Mouse (Mus musculus) lung, postnatal 0 days (tissue): ENCODE measurements around the gene Xrcc5. TPM values are rescaled to one million over a fixed set of nuclear protein-coding genes. Genes with fewer than 3 reads are reported as not detected.

Source experiments
- ATAC-seq: fragments of 200-750 bp; cut with Nextera tagmentation; 2 replicates; pipeline ENCODE4 v1.8.0; 2017; ENCODE audit warnings: moderate library complexity
- DNase-seq: peaks from one replicate; pipeline ENCODE4 v3.0.0-alpha.2; 2016; ENCODE audit warnings: low spot score
- H3K27ac ChIP-seq: fragments of 300-500 bp; sonication (generic); 2 replicates; pipeline ENCODE4 v1.5.1; 2014; ENCODE audit warnings: antibody characterized with exemption, mild to moderate bottlenecking, low read length, mixed read lengths
- H3K27me3 ChIP-seq: fragments of 300-500 bp; sonication (generic); replicated peaks from 2 replicates; pipeline ENCODE4 v1.6.1; 2014; ENCODE audit warnings: low read length, mixed read lengths; ENCODE audit not compliant: insufficient read depth
- H3K36me3 ChIP-seq: fragments of 300-500 bp; sonication (generic); 2 replicates; pipeline ENCODE4 v1.6.1; 2014; ENCODE audit warnings: low read length, mixed read lengths; ENCODE audit not compliant: insufficient read depth
- H3K4me1 ChIP-seq: fragments of 300-500 bp; sonication (generic); 2 replicates; pipeline ENCODE4 v1.6.1; 2014; ENCODE audit warnings: antibody characterized with exemption, low read depth, low read length, mixed read lengths; ENCODE audit not compliant: insufficient read depth
- H3K4me2 ChIP-seq: fragments of 300-500 bp; sonication (generic); replicated peaks from 2 replicates; pipeline ENCODE4 v1.6.1; 2014; ENCODE audit warnings: low read depth, mild to moderate bottlenecking, low read length, moderate library complexity, mixed read lengths
- H3K4me3 ChIP-seq: fragments of 300-500 bp; sonication (generic); 2 replicates; pipeline ENCODE4 v1.5.1; 2014; ENCODE audit warnings: low read depth, low read length
- H3K9ac ChIP-seq: fragments of 300-500 bp; sonication (generic); replicated peaks from 2 replicates; pipeline ENCODE4 v1.6.1; 2014; ENCODE audit warnings: low read depth, mild to moderate bottlenecking
- H3K9me3 ChIP-seq: fragments of 300-500 bp; sonication (generic); 2 replicates; pipeline ENCODE4 v1.6.1; 2016; ENCODE audit warnings: low read length, mixed read lengths
- CTCF ChIP-seq: IDR thresholded peaks from 2 replicates; pipeline ENCODE4 v1.5.1; 2016; ENCODE audit warnings: antibody characterized with exemption, mild to moderate bottlenecking
- EP300 ChIP-seq: IDR thresholded peaks from 2 replicates; pipeline ENCODE4 v1.6.1; 2016; ENCODE audit warnings: antibody characterized with exemption, mild to moderate bottlenecking, control low read depth
- WGBS: fragments of 180-500 bp; shearing (Covaris S2); extraction: QIAGEN DNeasy Blood & Tissue Kit; methylation state at CpG from one replicate; pipeline ENCODE4 v1.1.7; 2014; 5-methylcytosine and 5-hydroxymethylcytosine counted together
- polyA plus RNA-seq: library from polyadenylated mRNA; unstranded; fragments of >200 nt; fragmentation: Nextera tagmentation; extraction: Ambion mirVana; gene quantifications from 2 replicates; pipeline ENCODE4 v1.2.1, GENCODE M21; 2015

Xrcc5 gene
- polyA plus RNA-seq, 1 experiment from 2014 or later: 10.3 TPM

GRCm38 (mm10) chr1:72411108-72411507 lies 103.9 kb downstream of the Xrcc5 start:
- Histone ChIP-seq H3K9me3 (no peaks in the 10 kb centered on the region), H3K36me3 (no peaks in the 10 kb centered on the region), H3K4me1 (no peaks in the 10 kb centered on the region), H3K27ac (no peak overlapping the region), H3K27me3 (no peaks in the 10 kb centered on the region), H3K9ac (no peak overlapping the region), H3K4me3 (no peak overlapping the region), H3K4me2 (no peak overlapping the region)
- no peak for DNase-seq
- ATAC-seq: no peak
- no peak for TF ChIP-seq EP300
- no peak for TF ChIP-seq CTCF
- WGBS: 89% methylated on average over 8 of the region's 8 CpGs

GRCm38 (mm10) chr1:72413205-72413604 lies 106.0 kb downstream of the Xrcc5 start:
- H3K27ac ChIP-seq: no peak overlapping the region
- H3K4me2 ChIP-seq: no peak overlapping the region
- DNase-seq (no peak), ATAC-seq (no peak)
- H3K9me3 ChIP-seq: no peaks in the 10 kb centered on the region
- 71% methylated on average over 8 of the region's 8 CpGs for WGBS
- H3K4me3 ChIP-seq: no peak overlapping the region
- H3K9ac ChIP-seq: no peak overlapping the region
- TF ChIP-seq CTCF (no peak), EP300 (no peak)
- no peaks in the 10 kb centered on the region for H3K36me3 ChIP-seq
- no peaks in the 10 kb centered on the region for H3K27me3 ChIP-seq
- no peaks in the 10 kb centered on the region for H3K4me1 ChIP-seq

GRCm38 (mm10) chr1:72414133-72414532 lies 106.9 kb downstream of the Xrcc5 start:
- Histone ChIP-seq H3K4me2 (no peak overlapping the region), H3K27me3 (no peaks in the 10 kb centered on the region), H3K36me3 (no peaks in the 10 kb centered on the region), H3K4me3 (no peak overlapping the region), H3K9me3 (no peaks in the 10 kb centered on the region), H3K27ac (no peak overlapping the region), H3K4me1 (no peaks in the 10 kb centered on the region), H3K9ac (no peak overlapping the region)
- DNase-seq (no peak), ATAC-seq (no peak)
- WGBS: 86% methylated on average over 8 of the region's 8 CpGs
- no peak for TF ChIP-seq CTCF
- TF ChIP-seq EP300: no peak

GRCm38 (mm10) chr1:72414561-72415253 lies 107.5 kb downstream of the Xrcc5 start:
- Histone ChIP-seq H3K4me2 (no peak overlapping the region), H3K9ac (no peak overlapping the region), H3K9me3 (no peaks in the 10 kb centered on the region), H3K36me3 (no peaks in the 10 kb centered on the region), H3K4me3 (no peak overlapping the region), H3K27me3 (no peaks in the 10 kb centered on the region), H3K27ac (no peak overlapping the region), H3K4me1 (no peaks in the 10 kb centered on the region)
- no peak for DNase-seq
- TF ChIP-seq EP300: no peak
- no peak for TF ChIP-seq CTCF
- 60% methylated on average over 8 of the region's 8 CpGs for WGBS
- ATAC-seq: no peak

GRCm38 (mm10) chr1:72418744-72419655 lies 111.8 kb downstream of the Xrcc5 start:
- H3K36me3 ChIP-seq: no peaks in the 10 kb centered on the region
- H3K27me3 ChIP-seq: no peaks in the 10 kb centered on the region
- no peak overlapping the region for H3K9ac ChIP-seq
- no peak overlapping the region for H3K27ac ChIP-seq
- H3K9me3 ChIP-seq: no peaks in the 10 kb centered on the region
- ATAC-seq (no peak), DNase-seq (no peak)
- TF ChIP-seq CTCF (no peak), EP300 (no peak)
- no peak overlapping the region for H3K4me3 ChIP-seq
- WGBS: 70% methylated on average over 8 of the region's 8 CpGs
- H3K4me1 ChIP-seq: no peaks in the 10 kb centered on the region
- no peak overlapping the region for H3K4me2 ChIP-seq

GRCm38 (mm10) chr1:72420220-72420619 lies 113.0 kb downstream of the Xrcc5 start:
- 48% methylated on average over 2 of the region's 2 CpGs for WGBS
- Histone ChIP-seq H3K9me3 (no peaks in the 10 kb centered on the region), H3K4me3 (no peak overlapping the region), H3K27me3 (no peaks in the 10 kb centered on the region), H3K27ac (no peak overlapping the region), H3K4me1 (no peaks in the 10 kb centered on the region), H3K4me2 (no peak overlapping the region), H3K9ac (no peak overlapping the region), H3K36me3 (no peaks in the 10 kb centered on the region)
- peak; percentile 21; the same call in 1 of the 2 replicates for ATAC-seq
- TF ChIP-seq CTCF (no peak), EP300 (no peak)
- DNase-seq: peak; percentile 14
